ENCODE assay signal across 16 mouse cellular contexts in genomic region chr12:102706833-102707463, GRCm38 (mm10).
DNase-seq lines count a peak whose midpoint lies in the region.
"Had no signal": no experiment of that assay in that cellular context is flagged by ENCODE, and none has a peak within 500 bp of the region (broad histone marks: within the 10 kb centered on the region; RNA-seq: fewer than 3 reads in every experiment).

No protein-coding gene starts in this region.

- peak; percentile 41 for DNase-seq in cerebellum, adult 9-11 months
- DNase-seq in cerebellum, adult 11 months = no peak
- peak; percentile 1 for DNase-seq in right cerebral cortex, adult 18-20 months
- no peak for DNase-seq in right cerebral cortex, postnatal 4 days
- peak; percentile 98 for DNase-seq in R1 (ENCODE audit: low read depth, low spot score)
- DNase-seq in adipocyte (ENCODE audit: low spot score) = no peak
- no peak for DNase-seq in layer of hippocampus, adult 11-12 months (ENCODE audit: low spot score)
- DNase-seq: adrenal gland, postnatal 25 days; cerebellum, adult 8-10 months; embryo, embryonic 11 days; gastrocnemius, postnatal 25 days; heart, postnatal 10 days; kidney, adult 2 months; kidney, postnatal 36 days; lung, embryonic 14.5 days; lung, postnatal 14 days had no signal

Comparison
In these comparisons a context has a peak if more than half of its experiments do, and no peak if none do; other contexts are left out.
1. DNase-seq: peak in cerebellum, adult 9-11 months (single experiment), right cerebral cortex, adult 18-20 months (single experiment) and R1 (single experiment); none in cerebellum, adult 11 months (single experiment), right cerebral cortex, postnatal 4 days (single experiment), adipocyte (single experiment) and layer of hippocampus, adult 11-12 months (single experiment).